ENCODE assay signal across 8 mouse cellular contexts in the genomic region with DNA sequence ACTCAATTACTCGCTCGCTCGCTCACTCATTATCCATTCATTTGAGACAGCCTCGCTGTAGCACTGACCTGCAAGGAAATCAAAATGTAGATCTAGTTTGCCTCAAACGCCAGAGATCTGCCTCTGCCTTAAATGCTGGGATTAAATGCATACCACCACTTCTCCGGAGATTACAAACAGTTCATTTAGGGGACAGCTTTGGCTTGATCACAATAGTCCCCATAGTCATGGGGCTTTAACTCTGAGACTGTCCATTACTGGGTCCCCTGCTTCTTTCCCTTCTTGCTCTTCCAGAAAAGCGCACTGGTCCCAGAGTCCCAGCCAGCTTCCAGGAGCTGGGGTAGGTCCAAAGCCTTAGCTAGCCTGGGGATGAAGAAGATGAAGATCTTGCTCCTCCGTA. TPM values are rescaled to one million over a fixed set of nuclear protein-coding genes. Genes with fewer than 3 reads are reported as not detected.
DNase-seq lines count a peak whose midpoint lies in the region; ATAC-seq and TF ChIP-seq lines count a peak whose summit lies in the region.

A gene (plus strand): TSS at position 301 of the 400 bp plus-strand sequence.

- TF ChIP-seq CTCF in gastrocnemius, adult 2 months (IDR thresholded peaks at IDR 0.05) = no peak
- TF ChIP-seq CTCF in testis, adult 2 months (IDR thresholded peaks at IDR 0.05; ENCODE audit: control insufficient read depth, insufficient read depth, insufficient replicate concordance, low read depth, low read length) = no peak
- no peak for TF ChIP-seq CTCF in stomach, postnatal 0 days (IDR thresholded peaks at IDR 0.05; ENCODE audit: low read depth)

- H3K4me2 ChIP-seq in limb, embryonic 11.5 days (ENCODE audit: low read depth, severe bottlenecking) = peak within 1 kb of the TSS; percentile 77
- H3K4me2 ChIP-seq in stomach, postnatal 0 days (replicated peaks; ENCODE audit: low read depth) = peak within 1 kb of the TSS; percentile 80

- H3K4me1 ChIP-seq in testis, adult 2 months (ENCODE audit: control insufficient read depth, insufficient read depth, low read length) = peaks cover 9% of the 10 kb centered on the region
- H3K4me1 ChIP-seq in limb, embryonic 11.5 days (ENCODE audit: control insufficient read depth, insufficient read depth, low read length) = peaks cover 5% of the 10 kb centered on the region
- peaks cover 8% of the 10 kb centered on the region; the same call in 1 of the 2 replicates for H3K4me1 ChIP-seq in stomach, postnatal 0 days (replicated peaks; ENCODE audit: control insufficient read depth, insufficient read depth)

- peak within 1 kb of the TSS; percentile 47; the same call in 1 of the 2 replicates for H3K9ac ChIP-seq in limb, embryonic 11.5 days (ENCODE audit: low read length)
- peak within 1 kb of the TSS; percentile 53 for H3K9ac ChIP-seq in stomach, postnatal 0 days (ENCODE audit: low read length)

- no peaks in the 10 kb centered on the region for H3K36me3 ChIP-seq in testis, adult 2 months (ENCODE audit: control insufficient read depth, insufficient read depth, low read length)
- no peaks in the 10 kb centered on the region for H3K36me3 ChIP-seq in limb, embryonic 11.5 days (ENCODE audit: control insufficient read depth, insufficient read depth, low read length)
- H3K36me3 ChIP-seq in stomach, postnatal 0 days (ENCODE audit: control insufficient read depth, insufficient read depth, low read length) = no peaks in the 10 kb centered on the region

- peak within 1 kb of the TSS; percentile 81 for H3K4me3 ChIP-seq in gastrocnemius, adult 2 months
- H3K4me3 ChIP-seq in testis, adult 2 months (ENCODE audit: control insufficient read depth, low read depth, low read length) = peak within 1 kb of the TSS; percentile 39
- H3K4me3 ChIP-seq in limb, embryonic 11.5 days (ENCODE audit: low read depth, low read length) = peak within 1 kb of the TSS; percentile 46
- peak within 1 kb of the TSS; percentile 47 for H3K4me3 ChIP-seq in stomach, postnatal 0 days (ENCODE audit: low read depth, low read length)

- TF ChIP-seq POLR2A in testis, adult 2 months (IDR thresholded peaks at IDR 0.05; ENCODE audit: control insufficient read depth, low read depth, low read length) = no peak

- WGBS in limb, embryonic 11.5 days = 30% methylated on average over 8 of the region's 8 CpGs
- WGBS in stomach, postnatal 0 days = 41% methylated on average over 8 of the region's 8 CpGs

- intact Hi-C loops in gastrocnemius, adult 2 months (cut with DNase I) = no loop called here
- intact Hi-C loops in gastrocnemius, postnatal 36 days (cut with DNase I) = no loop called here

- H3K9me3 ChIP-seq in limb, embryonic 11.5 days (ENCODE audit: control insufficient read depth, low read length) = no peaks in the 10 kb centered on the region
- no peaks in the 10 kb centered on the region for H3K9me3 ChIP-seq in stomach, postnatal 0 days (ENCODE audit: control insufficient read depth, low read length)

- no peaks in the 10 kb centered on the region for H3K27me3 ChIP-seq in testis, adult 2 months (ENCODE audit: control insufficient read depth, insufficient read depth, low read length)
- peaks cover 26% of the 10 kb centered on the region for H3K27me3 ChIP-seq in limb, embryonic 11.5 days (ENCODE audit: control insufficient read depth, insufficient read depth, low read length)
- H3K27me3 ChIP-seq in stomach, postnatal 0 days (ENCODE audit: control insufficient read depth, insufficient read depth, low read length) = no peaks in the 10 kb centered on the region

- DNase-seq in gastrocnemius, adult 2 months = no peak
- no peak for DNase-seq in gastrocnemius, postnatal 36 days
- no peak for DNase-seq in testis, postnatal 14 days (ENCODE audit: low spot score)
- DNase-seq in limb, embryonic 11.5 days (ENCODE audit: low spot score) = no peak
- DNase-seq in stomach, postnatal 0 days (ENCODE audit: low spot score) = no peak
- DNase-seq in right cerebral cortex, adult 18-20 months = no peak
- DNase-seq in T-cell, adult 2 months (ENCODE audit: low spot score) = no peak

- no peak for TF ChIP-seq EP300 in stomach, postnatal 0 days (optimal IDR thresholded peaks at IDR 0.05)

- ATAC-seq in limb, embryonic 11.5 days (ENCODE audit: insufficient number of reproducible peaks, low FRiP score, low TSS enrichment, low read depth) = no peak
- no peak for ATAC-seq in stomach, postnatal 0 days (ENCODE audit: low FRiP score, low TSS enrichment)

- H3K27ac ChIP-seq in gastrocnemius, adult 2 months = peak within 1 kb of the TSS; percentile 70
- no peak within 1 kb of the TSS for H3K27ac ChIP-seq in testis, adult 2 months (ENCODE audit: control insufficient read depth, insufficient read depth, low read depth, low read length)
- no peak within 1 kb of the TSS for H3K27ac ChIP-seq in limb, embryonic 11.5 days (replicated peaks; ENCODE audit: low read depth, low read length)
- no peak within 1 kb of the TSS for H3K27ac ChIP-seq in stomach, postnatal 0 days (replicated peaks)

RNA-seq across cellular contexts. Expression of the gene that starts here (rescaled TPM):
- total RNA-seq in gastrocnemius, adult 2 months (2021) = under 1 TPM; 0.38 to 0.50 TPM
- total RNA-seq in gastrocnemius, postnatal 36 days (2021) = under 1 TPM; 0.25 to 0.48 TPM
- 0.31 TPM in 2 replicates for polyA plus RNA-seq in testis, adult 2 months (2012; rRNA removed)
- 0.71 and 0.83 TPM in 2 replicates for polyA plus RNA-seq in limb, embryonic 11.5 days (2014; fragmentation: Nextera tagmentation; extraction: Ambion mirVana)
- 0.76 TPM in 2 replicates for polyA plus RNA-seq in stomach, postnatal 0 days (2015; fragmentation: Nextera tagmentation; extraction: Ambion mirVana)
